Mouse (Mus musculus): ENCODE measurements around the gene Hmga2. TPM values are rescaled to one million over a fixed set of nuclear protein-coding genes. Genes with fewer than 3 reads are reported as not detected.
A peak's percentile ranks its signal among the peaks of the same experiment; 100 is the strongest.
"Not testable (repeated sequence)": the region's sequence is repeated elsewhere in the genome, so short reads cannot be mapped to it uniquely, and the experiment has no call there.

The Hmga2 gene
- polyA plus RNA-seq, 1 experiment from 2014 or later, result 195 TPM

- WGBS, result 24% methylated on average over 24 of the region's 24 CpGs
- no peaks in the 10 kb centered on the region for H3K27me3 ChIP-seq (ENCODE audit: control insufficient read depth, insufficient read depth, low read length)
- H3K9me3 ChIP-seq (ENCODE audit: control insufficient read depth, low read length), result no peaks in the 10 kb centered on the region
- peak; percentile 74; the same call in 1 of the 2 replicates for ATAC-seq (ENCODE audit: insufficient number of reproducible peaks, low FRiP score, low TSS enrichment, low read depth)
- H3K36me3 ChIP-seq (ENCODE audit: control insufficient read depth, insufficient read depth, low read length), result 0 out of 2 replicates have a peak, but pooled peaks cover 4% of the 10 kb centered on the region
- peak; percentile 61 for DNase-seq (ENCODE audit: low spot score)
- peaks cover 52% of the 10 kb centered on the region for H3K4me1 ChIP-seq (ENCODE audit: control insufficient read depth, insufficient read depth, low read length)
- no peak overlapping the region for H3K4me2 ChIP-seq (ENCODE audit: low read depth, severe bottlenecking)
- no peak overlapping the region for H3K4me3 ChIP-seq (ENCODE audit: low read depth, low read length)
- H3K27ac ChIP-seq (replicated peaks; ENCODE audit: low read depth, low read length), result 0 out of 2 replicates have a peak overlapping the region, but pooled peaks have one; percentile 73
- no peak overlapping the region for H3K9ac ChIP-seq (ENCODE audit: low read length)
Observed at GRCm38 (mm10) chr10:120365380-120366172, 110.7 kb downstream of the Hmga2 start.

- 0 out of 2 replicates have a peak overlapping the region, but pooled peaks have one; percentile 39 for H3K27ac ChIP-seq (replicated peaks; ENCODE audit: low read depth, low read length)
- H3K4me2 ChIP-seq (ENCODE audit: low read depth, severe bottlenecking), result no peak overlapping the region
- no peak for DNase-seq (ENCODE audit: low spot score)
- WGBS, result 72% methylated on average over 20 of the region's 20 CpGs
- peaks cover 4% of the 10 kb centered on the region; the same call in 1 of the 2 replicates for H3K36me3 ChIP-seq (ENCODE audit: control insufficient read depth, insufficient read depth, low read length)
- H3K9ac ChIP-seq (ENCODE audit: low read length), result no peak overlapping the region
- no peak overlapping the region for H3K4me3 ChIP-seq (ENCODE audit: low read depth, low read length)
- H3K9me3 ChIP-seq (ENCODE audit: control insufficient read depth, low read length), result no peaks in the 10 kb centered on the region
- no peaks in the 10 kb centered on the region for H3K27me3 ChIP-seq (ENCODE audit: control insufficient read depth, insufficient read depth, low read length)
- H3K4me1 ChIP-seq (ENCODE audit: control insufficient read depth, insufficient read depth, low read length), result peaks cover 37% of the 10 kb centered on the region
- no peak for ATAC-seq (ENCODE audit: insufficient number of reproducible peaks, low FRiP score, low TSS enrichment, low read depth)
Observed at GRCm38 (mm10) chr10:120363983-120364582, 112.2 kb downstream of the Hmga2 start.

GRCm38 (mm10) chr10:120363298-120363982 is 112.8 kb downstream of the Hmga2 start:
- not testable (repeated sequence) for DNase-seq (ENCODE audit: low spot score); H3K4me2 ChIP-seq (ENCODE audit: low read depth, severe bottlenecking); H3K9ac ChIP-seq (ENCODE audit: low read length); H3K27me3 ChIP-seq (ENCODE audit: control insufficient read depth, insufficient read depth, low read length); H3K27ac ChIP-seq (replicated peaks; ENCODE audit: low read depth, low read length); H3K36me3 ChIP-seq (ENCODE audit: control insufficient read depth, insufficient read depth, low read length); H3K4me3 ChIP-seq (ENCODE audit: low read depth, low read length); ATAC-seq (ENCODE audit: insufficient number of reproducible peaks, low FRiP score, low TSS enrichment, low read depth); H3K9me3 ChIP-seq (ENCODE audit: control insufficient read depth, low read length)
- H3K4me1 ChIP-seq (ENCODE audit: control insufficient read depth, insufficient read depth, low read length), result peaks cover 32% of the 10 kb centered on the region
- 88% methylated on average over 8 of the region's 11 CpGs for WGBS

GRCm38 (mm10) chr10:120354523-120355030 is 121.7 kb downstream of the Hmga2 start:
- WGBS, result 78% methylated on average over 13 of the region's 13 CpGs
- Histone ChIP-seq H3K36me3 (ENCODE audit: control insufficient read depth, insufficient read depth, low read length) (no peaks in the 10 kb centered on the region), H3K27me3 (ENCODE audit: control insufficient read depth, insufficient read depth, low read length) (no peaks in the 10 kb centered on the region), H3K4me3 (ENCODE audit: low read depth, low read length) (no peak overlapping the region), H3K9ac (ENCODE audit: low read length) (no peak overlapping the region), H3K9me3 (ENCODE audit: control insufficient read depth, low read length) (no peaks in the 10 kb centered on the region), H3K4me2 (ENCODE audit: low read depth, severe bottlenecking) (no peak overlapping the region), H3K4me1 (ENCODE audit: control insufficient read depth, insufficient read depth, low read length) (no peaks in the 10 kb centered on the region), H3K27ac (replicated peaks; ENCODE audit: low read depth, low read length) (no peak overlapping the region)
- no peak for ATAC-seq (ENCODE audit: insufficient number of reproducible peaks, low FRiP score, low TSS enrichment, low read depth)
- no peak for DNase-seq (ENCODE audit: low spot score)

GRCm38 (mm10) chr10:120345325-120345724 is 130.9 kb downstream of the Hmga2 start:
- H3K4me2 ChIP-seq (ENCODE audit: low read depth, severe bottlenecking), result no peak overlapping the region
- DNase-seq (ENCODE audit: low spot score), result no peak
- H3K9me3 ChIP-seq (ENCODE audit: control insufficient read depth, low read length), result no peaks in the 10 kb centered on the region
- H3K27ac ChIP-seq (replicated peaks; ENCODE audit: low read depth, low read length), result no peak overlapping the region
- no peak overlapping the region for H3K4me3 ChIP-seq (ENCODE audit: low read depth, low read length)
- H3K27me3 ChIP-seq (ENCODE audit: control insufficient read depth, insufficient read depth, low read length), result no peaks in the 10 kb centered on the region
- no peak for ATAC-seq (ENCODE audit: insufficient number of reproducible peaks, low FRiP score, low TSS enrichment, low read depth)
- H3K9ac ChIP-seq (ENCODE audit: low read length), result no peak overlapping the region
- WGBS, result 89% methylated on average over 6 of the region's 6 CpGs
- no peaks in the 10 kb centered on the region for H3K4me1 ChIP-seq (ENCODE audit: control insufficient read depth, insufficient read depth, low read length)
- no peaks in the 10 kb centered on the region for H3K36me3 ChIP-seq (ENCODE audit: control insufficient read depth, insufficient read depth, low read length)

- Histone ChIP-seq H3K4me2 (ENCODE audit: low read depth, severe bottlenecking) (no peak overlapping the region), H3K36me3 (ENCODE audit: control insufficient read depth, insufficient read depth, low read length) (no peaks in the 10 kb centered on the region), H3K27me3 (ENCODE audit: control insufficient read depth, insufficient read depth, low read length) (no peaks in the 10 kb centered on the region), H3K9ac (ENCODE audit: low read length) (no peak overlapping the region), H3K9me3 (ENCODE audit: control insufficient read depth, low read length) (no peaks in the 10 kb centered on the region), H3K4me1 (ENCODE audit: control insufficient read depth, insufficient read depth, low read length) (no peaks in the 10 kb centered on the region), H3K4me3 (ENCODE audit: low read depth, low read length) (no peak overlapping the region), H3K27ac (replicated peaks; ENCODE audit: low read depth, low read length) (no peak overlapping the region)
- WGBS, result 91% methylated on average over 16 of the region's 16 CpGs
- DNase-seq (ENCODE audit: low spot score) (no peak), ATAC-seq (ENCODE audit: insufficient number of reproducible peaks, low FRiP score, low TSS enrichment, low read depth) (no peak)
Observed at GRCm38 (mm10) chr10:120344558-120345318, 131.5 kb downstream of the Hmga2 start.

GRCm38 (mm10) chr10:120339906-120340305 is 136.4 kb downstream of the Hmga2 start:
- not testable (repeated sequence) for DNase-seq (ENCODE audit: low spot score); H3K4me3 ChIP-seq (ENCODE audit: low read depth, low read length); H3K9me3 ChIP-seq (ENCODE audit: control insufficient read depth, low read length); H3K4me1 ChIP-seq (ENCODE audit: control insufficient read depth, insufficient read depth, low read length); H3K27ac ChIP-seq (replicated peaks; ENCODE audit: low read depth, low read length); H3K27me3 ChIP-seq (ENCODE audit: control insufficient read depth, insufficient read depth, low read length); H3K4me2 ChIP-seq (ENCODE audit: low read depth, severe bottlenecking); H3K9ac ChIP-seq (ENCODE audit: low read length); H3K36me3 ChIP-seq (ENCODE audit: control insufficient read depth, insufficient read depth, low read length); ATAC-seq (ENCODE audit: insufficient number of reproducible peaks, low FRiP score, low TSS enrichment, low read depth)
- 88% methylated on average over 2 of the region's 2 CpGs for whole genome bisulfite sequencing

GRCm38 (mm10) chr10:120339324-120339723 is 136.9 kb downstream of the Hmga2 start:
- WGBS, result 61% methylated on average over 4 of the region's 4 CpGs
- H3K4me2 ChIP-seq (ENCODE audit: low read depth, severe bottlenecking), result no peak overlapping the region
- DNase-seq (ENCODE audit: low spot score), result no peak
- H3K36me3 ChIP-seq (ENCODE audit: control insufficient read depth, insufficient read depth, low read length), result no peaks in the 10 kb centered on the region
- no peak for ATAC-seq (ENCODE audit: insufficient number of reproducible peaks, low FRiP score, low TSS enrichment, low read depth)
- H3K27ac ChIP-seq (replicated peaks; ENCODE audit: low read depth, low read length), result no peak overlapping the region
- H3K9me3 ChIP-seq (ENCODE audit: control insufficient read depth, low read length), result no peaks in the 10 kb centered on the region
- H3K4me1 ChIP-seq (ENCODE audit: control insufficient read depth, insufficient read depth, low read length), result peaks cover 5% of the 10 kb centered on the region; the same call in 1 of the 2 replicates
- H3K27me3 ChIP-seq (ENCODE audit: control insufficient read depth, insufficient read depth, low read length), result no peaks in the 10 kb centered on the region
- no peak overlapping the region for H3K4me3 ChIP-seq (ENCODE audit: low read depth, low read length)
- no peak overlapping the region for H3K9ac ChIP-seq (ENCODE audit: low read length)

Measured in limb, embryonic 11.5 days (tissue).